In the genomic region with DNA sequence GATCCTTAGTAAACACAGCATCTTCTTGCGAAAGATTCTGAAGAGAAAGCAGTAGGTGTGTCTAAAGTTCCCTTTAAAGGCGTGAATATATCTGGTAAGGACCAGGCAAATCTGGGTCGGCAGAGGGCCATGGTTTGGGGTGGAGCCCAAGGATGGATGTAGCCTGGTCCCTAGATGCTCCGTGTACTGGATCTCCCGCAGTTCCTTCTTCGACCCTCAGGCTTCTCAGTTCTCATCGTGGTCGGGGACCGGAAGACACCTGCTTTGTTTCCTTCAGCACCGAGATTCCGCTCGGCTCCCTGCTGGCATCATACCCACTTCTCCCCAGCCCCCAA, we compare ENCODE assay signal across 9 mouse cellular contexts. TPM values are rescaled to one million over a fixed set of nuclear protein-coding genes. Genes with fewer than 3 reads are reported as not detected.
DNase-seq lines count a peak whose midpoint lies in the region; ATAC-seq and TF ChIP-seq lines count a peak whose summit lies in the region.
"Had no signal": no experiment of that assay in that cellular context is flagged by ENCODE, and none has a peak within 500 bp of the region (broad histone marks: within the 10 kb centered on the region; RNA-seq: fewer than 3 reads in every experiment).

No protein-coding gene starts in this region.

- peak overlapping the region; percentile 93 for H3K9ac ChIP-seq in heart, embryonic 16.5 days (ENCODE audit: low read length)
- peak overlapping the region; percentile 88 for H3K9ac ChIP-seq in hindbrain, embryonic 14.5 days
- peak overlapping the region; percentile 92 for H3K9ac ChIP-seq in midbrain, embryonic 13.5 days (replicated peaks)

- peak overlapping the region; percentile 90 for H3K4me3 ChIP-seq in heart, embryonic 16.5 days (ENCODE audit: low read length)
- H3K4me3 ChIP-seq in hindbrain, embryonic 14.5 days (replicated peaks; ENCODE audit: low read length) = peak overlapping the region; percentile 90
- peak overlapping the region; percentile 87 for H3K4me3 ChIP-seq in midbrain, embryonic 13.5 days (replicated peaks)

- WGBS in heart, embryonic 16.5 days = 0% methylated on average over 12 of the region's 12 CpGs
- WGBS in hindbrain, embryonic 14.5 days = 2% methylated on average over 12 of the region's 12 CpGs
- 1% methylated on average over 12 of the region's 12 CpGs for WGBS in midbrain, embryonic 13.5 days

- no peak for DNase-seq in heart, postnatal 10 days
- no peak for DNase-seq in brain, embryonic 14.5 days (ENCODE audit: low read depth)
- no peak for DNase-seq in hindbrain, embryonic 14.5 days (ENCODE audit: low spot score)
- DNase-seq in left cerebral cortex, postnatal 10 days (ENCODE audit: extremely low spot score in 1 of 2, low spot score in 2 of 2) = no peak
- no peak for DNase-seq in cerebellum, postnatal 25 days
- no peak for DNase-seq in left cerebral cortex, adult 18-20 months (ENCODE audit: low spot score in 2 of 2)

- H3K27me3 ChIP-seq in heart, embryonic 16.5 days (ENCODE audit: control insufficient read depth, insufficient read depth, low read length) = no peaks in the 10 kb centered on the region
- H3K27me3 ChIP-seq in hindbrain, embryonic 14.5 days (ENCODE audit: control insufficient read depth, insufficient read depth, low read length) = no peaks in the 10 kb centered on the region
- H3K27me3 ChIP-seq in midbrain, embryonic 13.5 days = no peaks in the 10 kb centered on the region
- H3K27me3 ChIP-seq: Patski had no signal

- intact Hi-C loops in heart, postnatal 10 days (cut with DNase I) = loop anchor here (2.0 kb wide), 1 partner anchor 14 kb away; no protein-coding TSS in a partner anchor
- intact Hi-C loops in left cerebral cortex, postnatal 10 days (cut with DNase I) = no loop called here

- ATAC-seq in heart, embryonic 16.5 days (replicated peaks; ENCODE audit: extremely low read depth, insufficient read depth, low FRiP score) = peak; percentile 3; the same call in 1 of the 2 replicates
- no peak for ATAC-seq in hindbrain, embryonic 14.5 days (ENCODE audit: low FRiP score)
- ATAC-seq in midbrain, embryonic 13.5 days = peak; percentile 66

- H3K9me3 ChIP-seq in heart, embryonic 16.5 days (replicated peaks; ENCODE audit: control insufficient read depth, low read length) = no peaks in the 10 kb centered on the region
- H3K9me3 ChIP-seq in hindbrain, embryonic 14.5 days (ENCODE audit: control insufficient read depth, low read length) = no peaks in the 10 kb centered on the region
- no peaks in the 10 kb centered on the region for H3K9me3 ChIP-seq in midbrain, embryonic 13.5 days

- TF ChIP-seq POLR2A in brain, embryonic 14.5 days (IDR thresholded peaks at IDR 0.05; ENCODE audit: borderline replicate concordance, extremely low read depth, insufficient read depth, insufficient read length, poor library complexity, severe bottlenecking) = no peak

- H3K27ac ChIP-seq in heart, embryonic 16.5 days (ENCODE audit: low read length) = peak overlapping the region; percentile 95
- H3K27ac ChIP-seq in hindbrain, embryonic 14.5 days = peak overlapping the region; percentile 98
- H3K27ac ChIP-seq in midbrain, embryonic 13.5 days = peak overlapping the region; percentile 97

- H3K4me2 ChIP-seq in heart, embryonic 16.5 days (ENCODE audit: low read depth, low read length) = peak overlapping the region; percentile 86
- H3K4me2 ChIP-seq in hindbrain, embryonic 14.5 days (replicated peaks) = peak overlapping the region; percentile 53
- H3K4me2 ChIP-seq in midbrain, embryonic 13.5 days (replicated peaks) = peak overlapping the region; percentile 64

- TF ChIP-seq CTCF in brain, embryonic 14.5 days (IDR thresholded peaks at IDR 0.05; ENCODE audit: borderline replicate concordance, extremely low read depth, insufficient read depth, insufficient read length) = 0 out of 2 replicates have a peak, but pooled peaks have one; percentile 8

- no peaks in the 10 kb centered on the region for H3K36me3 ChIP-seq in heart, embryonic 16.5 days (ENCODE audit: control insufficient read depth, insufficient read depth)
- H3K36me3 ChIP-seq in hindbrain, embryonic 14.5 days (replicated peaks; ENCODE audit: control insufficient read depth, insufficient read depth) = no peaks in the 10 kb centered on the region
- no peaks in the 10 kb centered on the region for H3K36me3 ChIP-seq in midbrain, embryonic 13.5 days

- peaks cover 29% of the 10 kb centered on the region for H3K4me1 ChIP-seq in heart, embryonic 16.5 days (ENCODE audit: control insufficient read depth, insufficient read depth, low read length)
- H3K4me1 ChIP-seq in hindbrain, embryonic 14.5 days (replicated peaks; ENCODE audit: control insufficient read depth, insufficient read depth, low read length) = peaks cover 32% of the 10 kb centered on the region
- H3K4me1 ChIP-seq in midbrain, embryonic 13.5 days (replicated peaks) = peaks cover 42% of the 10 kb centered on the region

RNA-seq across cellular contexts. Expression of gene Aak1, which starts 0.8 kb away (rescaled TPM):
- 17.8 and 21.8 TPM in 2 replicates for polyA plus RNA-seq in heart, embryonic 16.5 days (2015; fragmentation: Nextera tagmentation; extraction: Ambion mirVana)
- total RNA-seq in heart, postnatal 10 days (2021) = 100 to 1,000 TPM in 1 of 2 experiments, 10 to 100 TPM in 1; 95.7 to 103 TPM
- polyA plus RNA-seq in brain, embryonic 14.5 days (2012; rRNA removed) = 44.3 and 52.1 TPM in 2 replicates
- polyA plus RNA-seq in hindbrain, embryonic 14.5 days (2014; fragmentation: Nextera tagmentation; extraction: Ambion mirVana) = 49.8 and 52.7 TPM in 2 replicates
- 32.1 and 34.4 TPM in 2 replicates for polyA plus RNA-seq in midbrain, embryonic 13.5 days (2015; fragmentation: Nextera tagmentation; extraction: Ambion mirVana)
- 100 to 1,000 TPM; 263 to 271 TPM for total RNA-seq in left cerebral cortex, postnatal 10 days (2021)
- total RNA-seq in left cerebral cortex, adult 18-20 months (2021) = 100 to 1,000 TPM; 406 to 417 TPM

RNA-seq across cellular contexts. Expression of gene Anxa4, which starts 55.2 kb away (rescaled TPM):
- polyA plus RNA-seq in heart, embryonic 16.5 days (2015; fragmentation: Nextera tagmentation; extraction: Ambion mirVana) = 32.7 and 35.0 TPM in 2 replicates
- 10 to 100 TPM; 38.5 to 39.6 TPM for total RNA-seq in heart, postnatal 10 days (2021)
- polyA plus RNA-seq in brain, embryonic 14.5 days (2012; rRNA removed) = 2.8 and 3.6 TPM in 2 replicates
- 5.2 and 5.7 TPM in 2 replicates for polyA plus RNA-seq in hindbrain, embryonic 14.5 days (2014; fragmentation: Nextera tagmentation; extraction: Ambion mirVana)
- 3.2 and 3.4 TPM in 2 replicates for polyA plus RNA-seq in midbrain, embryonic 13.5 days (2015; fragmentation: Nextera tagmentation; extraction: Ambion mirVana)
- total RNA-seq in left cerebral cortex, postnatal 10 days (2021) = 1 to 10 TPM; 3.1 to 3.8 TPM
- total RNA-seq in left cerebral cortex, adult 18-20 months (2021) = 10 to 100 TPM in 1 of 2 experiments, 1 to 10 TPM in 1; 9.6 to 10.2 TPM
